Mouse (Mus musculus) CH12.LX (cell line): ENCODE measurements around the gene Fbxw8. TPM values are rescaled to one million over a fixed set of nuclear protein-coding genes. Genes with fewer than 3 reads are reported as not detected.

Source experiments
- DNase-seq: peaks from one replicate; pipeline ENCODE4 v3.0.0-alpha.2; 2013; ENCODE audit errors: extremely low read depth
- H3K27ac ChIP-seq: 2 replicates; pipeline ENCODE4 v1.5.1; 2012; ENCODE audit warnings: low read depth, mild to moderate bottlenecking, control low read depth, moderate library complexity; ENCODE audit not compliant: insufficient read depth
- H3K27me3 ChIP-seq: replicated peaks from 2 replicates; pipeline ENCODE3; 2012; ENCODE audit warnings: inconsistent platforms
- H3K36me3 ChIP-seq, 2 experiments: replicated peaks in 1 of 2; 2 replicates each; pipeline versions ENCODE3 to v1.6.1; 2012; ENCODE audit warnings: inconsistent platforms in 1 of 2, low read length in 1 of 2, mild to moderate bottlenecking in 1 of 2, mixed read lengths in 1 of 2, moderate library complexity in 1 of 2; ENCODE audit not compliant: control insufficient read depth in 1 of 2, insufficient read depth in 1 of 2
- H3K4me1 ChIP-seq, 2 experiments: 2 replicates each; pipeline ENCODE4 v1.6.1; 2012; ENCODE audit warnings: inconsistent platforms in 1 of 2, moderate library complexity in 1 of 2; ENCODE audit not compliant: insufficient read depth in 2 of 2, control insufficient read depth in 1 of 2
- H3K4me2 ChIP-seq: 2 replicates; pipeline ENCODE4 v1.6.1; 2012; ENCODE audit warnings: low read depth, mild to moderate bottlenecking, control low read depth; ENCODE audit not compliant: poor library complexity, insufficient read depth, severe bottlenecking
- H3K4me3 ChIP-seq, 3 experiments: fragments of 150-350 bp in 1 of 3; sonication (generic) in 1 of 3; replicated peaks in 1 of 3; 2 replicates each; pipeline versions ENCODE3 to v1.5.1; 2011 to 2012; ENCODE audit warnings: low read depth in 2 of 3, low read length in 2 of 3, mild to moderate bottlenecking in 2 of 3, moderate library complexity in 2 of 3, control low read depth in 1 of 3, improper control_type of control experiment in 1 of 3, inconsistent platforms in 1 of 3, mixed read lengths in 1 of 3; ENCODE audit not compliant: poor library complexity in 1 of 3
- H3K79me2 ChIP-seq: replicated peaks from 2 replicates; pipeline ENCODE4 v1.6.1; 2012; ENCODE audit warnings: mild to moderate bottlenecking, moderate library complexity; ENCODE audit not compliant: control insufficient read depth, poor library complexity, insufficient read depth, severe bottlenecking; ENCODE audit errors: extremely low read depth
- H3K9ac ChIP-seq: 2 replicates; pipeline ENCODE4 v1.6.1; 2012; ENCODE audit warnings: low read depth, mild to moderate bottlenecking, control low read depth, moderate library complexity; ENCODE audit not compliant: insufficient read depth
- H3K9me3 ChIP-seq: replicated peaks from 2 replicates; pipeline ENCODE3; 2012; ENCODE audit warnings: low read length, inconsistent platforms, mixed read lengths
- CHD2 ChIP-seq: IDR thresholded peaks from 2 replicates; pipeline ENCODE4 v1.6.1; 2011; ENCODE audit warnings: low read length, improper control_type of control experiment
- CTCF ChIP-seq, 2 experiments: IDR thresholded peaks in 1 of 2; conservative IDR thresholded peaks in 1 of 2; 2 replicates each; pipeline ENCODE4 v1.5.1; 2011 to 2012; ENCODE audit warnings: low read depth in 2 of 2, low read length in 2 of 2, improper control_type of control experiment in 1 of 2, inconsistent platforms in 1 of 2, mild to moderate bottlenecking in 1 of 2, moderate library complexity in 1 of 2
- E2F4 ChIP-seq: IDR thresholded peaks from 2 replicates; pipeline ENCODE4 v1.6.1; 2011; ENCODE audit warnings: low read depth, low read length, improper control_type of control experiment; ENCODE audit not compliant: insufficient replicate concordance
- ELF1 ChIP-seq: IDR thresholded peaks from 2 replicates; pipeline ENCODE4 v1.6.1; 2014; ENCODE audit warnings: low read depth, mild to moderate bottlenecking, inconsistent platforms, low read length, improper control_type of control experiment
- IRF4 ChIP-seq: IDR thresholded peaks from 2 replicates; pipeline ENCODE4 v1.6.1; 2014; ENCODE audit warnings: low read depth, mild to moderate bottlenecking, inconsistent platforms, low read length, improper control_type of control experiment
- JUN ChIP-seq: IDR thresholded peaks from 2 replicates; pipeline ENCODE4 v1.6.1; 2011; ENCODE audit warnings: low read depth, mild to moderate bottlenecking, low read length, improper control_type of control experiment, moderate library complexity; ENCODE audit not compliant: insufficient read depth
- KAT2A ChIP-seq: IDR thresholded peaks from 2 replicates; pipeline ENCODE4 v1.6.1; 2012; ENCODE audit warnings: low read length, improper control_type of control experiment, inconsistent platforms; ENCODE audit not compliant: insufficient replicate concordance
- MAZ ChIP-seq: IDR thresholded peaks from 2 replicates; pipeline ENCODE4 v1.6.1; 2012; ENCODE audit warnings: low read depth, mild to moderate bottlenecking, inconsistent platforms, low read length, improper control_type of control experiment, moderate library complexity
- NELFE ChIP-seq: IDR thresholded peaks from 2 replicates; pipeline ENCODE4 v1.6.1; 2011; ENCODE audit warnings: low read depth, low read length, improper control_type of control experiment
- RAD21 ChIP-seq: IDR thresholded peaks from 2 replicates; pipeline ENCODE4 v1.6.1; 2011; ENCODE audit warnings: low read depth, mild to moderate bottlenecking, low read length, improper control_type of control experiment, moderate library complexity
- RCOR1 ChIP-seq: conservative IDR thresholded peaks from 2 replicates; pipeline ENCODE4 v1.6.1; 2012; ENCODE audit warnings: low read depth, mild to moderate bottlenecking, inconsistent platforms, low read length, improper control_type of control experiment
- SMC3 ChIP-seq: IDR thresholded peaks from 2 replicates; pipeline ENCODE4 v1.6.1; 2011; ENCODE audit warnings: low read depth, low read length, improper control_type of control experiment
- TBP ChIP-seq: conservative IDR thresholded peaks from 2 replicates; pipeline ENCODE4 v1.6.1; 2011; ENCODE audit warnings: low read depth, low read length, improper control_type of control experiment
- TCF12 ChIP-seq: IDR thresholded peaks from 2 replicates; pipeline ENCODE4 v1.6.1; 2014; ENCODE audit warnings: low read depth, mild to moderate bottlenecking, inconsistent platforms, low read length, improper control_type of control experiment
- USF1 ChIP-seq: IDR thresholded peaks from 2 replicates; pipeline ENCODE4 v1.6.1; 2014; ENCODE audit warnings: low read depth, mild to moderate bottlenecking, inconsistent platforms, low read length, improper control_type of control experiment
- USF2 ChIP-seq: conservative IDR thresholded peaks from 2 replicates; pipeline ENCODE4 v1.6.1; 2011; ENCODE audit warnings: low read depth, low read length, improper control_type of control experiment
- ZC3H11A ChIP-seq: IDR thresholded peaks from 2 replicates; pipeline ENCODE4 v1.6.1; 2012; ENCODE audit warnings: low read depth, mild to moderate bottlenecking, inconsistent platforms, low read length, improper control_type of control experiment
- dilution Hi-C: fragments of 300-500 bp; cut with MboI; formaldehyde crosslinking; loops from 2 replicates; pipeline ENCODE4 v1.14.3; 2020; ENCODE audit warnings: low sequenced_read_pairs; ENCODE audit not compliant: extremely low pct_unique_long_range_greater_than_20kb, extremely low pct_ligation_motif_present
- in situ Hi-C: fragments of 300-500 bp; cut with MboI; formaldehyde crosslinking; loops from 3 replicates; pipeline ENCODE4 v1.14.3; 2019; ENCODE audit warnings: low sequenced_read_pairs, low pct_ligation_motif_present, low pct_unique_long_range_greater_than_20kb, mixed read lengths
- polyA plus RNA-seq: library from polyadenylated mRNA; unstranded; fragments of >175 nt; gene quantifications from 2 replicates; pipeline ENCODE4 v1.2.1, GENCODE M21; 2012; ENCODE audit warnings: low read depth; ENCODE audit not compliant: insufficient read length
- total RNA-seq, 2 experiments: library from RNA; depleted of rRNA; stranded (reverse); fragments of 300-350 nt in 1 of 2; fragments of >200 nt in 1 of 2; gene quantifications; 2 replicates each; pipeline ENCODE4 v1.2.3; 2012 to 2014

The Fbxw8 gene
- total and polyA plus RNA-seq, 3 experiments, result 41.7 to 50.9 (median 47.3) TPM

GRCm38 (mm10) chr5:118071766-118072165 is 83.5 kb downstream of the Fbxw8 start:
- no peaks in the 10 kb centered on the region for H3K27me3 ChIP-seq
- in situ Hi-C loops, result no loop called here
- H3K9me3 ChIP-seq, result no peaks in the 10 kb centered on the region
- H3K27ac ChIP-seq, result no peak overlapping the region
- no peaks in the 10 kb centered on the region for H3K79me2 ChIP-seq
- no peak overlapping the region for H3K9ac ChIP-seq
- H3K4me1 ChIP-seq, result peaks cover 0 to 6% of the 10 kb centered on the region in 2 experiments; a peak in 2 of 4 replicates
- H3K4me2 ChIP-seq, result no peak overlapping the region
- no peak overlapping the region for H3K4me3 ChIP-seq
- dilution Hi-C loops, result no loop called here
- no peak for DNase-seq
- TF ChIP-seq KAT2A, result no peak
- TF ChIP-seq CHD2, result no peak
- peaks cover 79 to 99% of the 10 kb centered on the region in 2 experiments for H3K36me3 ChIP-seq

- peak; percentile 74 for DNase-seq
- in situ Hi-C loops, result no loop called here
- H3K27me3 ChIP-seq, result no peaks in the 10 kb centered on the region
- H3K27ac ChIP-seq, result no peak overlapping the region
- dilution Hi-C loops, result no loop called here
- no peaks in the 10 kb centered on the region for H3K79me2 ChIP-seq
- no peak for TF ChIP-seq TBP
- TF ChIP-seq TCF12, result 0 out of 2 replicates have a peak, but pooled peaks have one; percentile 13
- no peak for TF ChIP-seq USF1
- TF ChIP-seq USF2, result no peak
- TF ChIP-seq JUN, result no peak
- TF ChIP-seq NELFE, result no peak
- peak; percentile 72 to 94 for TF ChIP-seq CTCF (conservative IDR thresholded peaks at IDR 0.05 in 1 of 2, IDR thresholded peaks at IDR 0.05 in 1 of 2; ENCODE audit: low read depth in 2 of 2, low read length in 2 of 2)
- TF ChIP-seq ELF1, result no peak
- no peak for TF ChIP-seq RCOR1
- no peak for TF ChIP-seq E2F4
- TF ChIP-seq IRF4, result 0 out of 2 replicates have a peak, but pooled peaks have one; percentile 11
- TF ChIP-seq RAD21, result peak; percentile 95
- TF ChIP-seq SMC3, result peak; percentile 91
- TF ChIP-seq ZC3H11A, result peak; percentile 67
- no peak for TF ChIP-seq MAZ
- peaks cover 0 to 6% of the 10 kb centered on the region in 2 experiments; a peak in 2 of 4 replicates for H3K4me1 ChIP-seq
- H3K4me3 ChIP-seq, result no peak overlapping the region
- H3K36me3 ChIP-seq, result peaks cover 79 to 99% of the 10 kb centered on the region in 2 experiments
- H3K4me2 ChIP-seq, result no peak overlapping the region
- no peak overlapping the region for H3K9ac ChIP-seq
- no peaks in the 10 kb centered on the region for H3K9me3 ChIP-seq
Observed at GRCm38 (mm10) chr5:118069315-118069714, 85.9 kb downstream of the Fbxw8 start.
